Mouse (Mus musculus): ENCODE measurements around the gene Hoxb4. TPM values are rescaled to one million over a fixed set of nuclear protein-coding genes. Genes with fewer than 3 reads are reported as not detected.

The Hoxb4 gene
- total and polyA plus RNA-seq, 3 experiments: 2.7 to 5.5 (median 3.3) TPM

DNA sequence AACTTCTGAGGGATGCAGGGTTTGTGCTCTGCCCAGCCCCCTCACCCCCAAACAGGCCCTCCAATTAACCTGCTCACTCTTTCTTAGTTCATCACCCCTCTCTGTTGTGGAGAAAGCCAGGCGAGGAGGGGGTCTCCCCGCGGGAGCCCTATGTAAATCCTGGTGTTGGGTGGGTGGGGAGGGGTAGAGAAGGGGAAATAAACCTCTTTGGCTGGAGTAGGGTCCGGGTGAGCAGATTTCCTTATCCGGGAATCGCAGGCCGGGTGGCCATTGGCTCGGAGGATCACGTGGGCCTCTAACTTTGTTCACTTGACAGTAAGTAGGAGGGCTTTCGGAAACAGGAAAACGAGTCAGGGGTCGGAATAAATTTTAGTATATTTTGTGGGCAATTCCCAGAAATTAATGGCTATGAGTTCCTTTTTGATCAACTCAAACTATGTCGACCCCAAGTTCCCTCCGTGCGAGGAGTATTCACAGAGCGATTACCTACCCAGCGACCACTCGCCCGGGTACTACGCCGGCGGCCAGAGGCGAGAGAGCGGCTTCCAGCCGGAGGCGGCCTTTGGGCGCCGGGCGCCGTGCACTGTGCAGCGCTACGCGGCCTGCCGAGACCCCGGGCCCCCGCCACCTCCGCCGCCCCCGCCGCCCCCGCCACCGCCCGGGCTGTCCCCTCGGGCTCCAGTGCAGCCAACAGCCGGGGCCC is 452 bp downstream of the Hoxb4 start (continued):
- TF ChIP-seq ZKSCAN1 (IDR thresholded peaks at IDR 0.05; ENCODE audit: borderline replicate concordance, low read depth, low read length) (no peak), HCFC1 (IDR thresholded peaks at IDR 0.05; ENCODE audit: low read depth, low read length) (peak; percentile 51), IRF4 (IDR thresholded peaks at IDR 0.05; ENCODE audit: low read depth, low read length) (0 out of 2 replicates have a peak, but pooled peaks have one; percentile 8), USF2 (conservative IDR thresholded peaks at IDR 0.05; ENCODE audit: low read depth, low read length) (peak; percentile 96), MYC (IDR thresholded peaks at IDR 0.05; ENCODE audit: low read depth, low read length) (no peak), TCF12 (IDR thresholded peaks at IDR 0.05; ENCODE audit: low read depth, low read length) (0 out of 2 replicates have a peak, but pooled peaks have one; percentile 45), GABPA (IDR thresholded peaks at IDR 0.05; ENCODE audit: insufficient replicate concordance, low read depth, low read length) (no peak), JUND (conservative IDR thresholded peaks at IDR 0.05; ENCODE audit: low read depth, low read length) (no peak), CHD1 (IDR thresholded peaks at IDR 0.05; ENCODE audit: low read depth, low read length) (no peak), CHD2 (IDR thresholded peaks at IDR 0.05; ENCODE audit: low read length) (no peak; the same call in 1 of the 2 replicates), UBTF (IDR thresholded peaks at IDR 0.05; ENCODE audit: low read depth, low read length) (peak; percentile 92), E2F4 (IDR thresholded peaks at IDR 0.05; ENCODE audit: insufficient replicate concordance, low read depth, low read length) (no peak)

DNA sequence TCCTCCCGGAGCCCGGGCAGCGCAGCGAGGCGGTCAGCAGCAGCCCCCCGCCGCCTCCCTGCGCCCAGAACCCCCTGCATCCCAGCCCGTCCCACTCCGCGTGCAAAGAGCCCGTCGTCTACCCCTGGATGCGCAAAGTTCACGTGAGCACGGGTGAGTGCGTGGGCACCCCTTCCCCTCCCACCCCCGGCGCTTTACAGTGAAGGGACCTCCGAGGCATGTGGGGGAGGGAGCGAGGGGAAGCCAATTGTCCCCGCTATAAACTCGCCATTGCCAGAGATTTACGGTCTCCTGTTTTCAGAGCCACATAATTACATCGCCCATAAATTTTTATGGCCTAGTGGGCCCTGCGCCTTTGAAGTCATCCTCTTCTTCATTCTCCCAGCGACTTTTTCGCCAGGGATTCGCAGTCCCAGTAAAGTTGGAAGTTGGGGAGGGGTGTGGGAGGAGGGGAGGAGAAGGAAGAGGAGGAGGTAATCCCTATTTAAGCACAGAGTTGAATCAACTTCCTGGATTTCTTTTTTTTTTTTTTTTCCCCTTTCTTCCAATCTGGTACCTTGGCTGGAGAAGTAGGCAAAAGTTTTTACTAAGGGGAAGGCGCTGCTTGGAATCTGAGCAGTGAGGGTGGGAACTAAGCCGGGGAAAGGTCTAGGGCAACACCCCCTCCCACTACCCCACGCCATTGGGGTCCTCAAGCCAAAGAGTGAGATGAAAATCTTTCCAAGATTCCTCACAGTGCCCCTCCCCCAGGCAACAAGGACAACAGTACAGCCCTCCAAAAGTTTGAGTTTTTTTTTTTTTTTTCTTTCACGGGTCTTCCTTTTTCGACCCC is 1.2 kb downstream of the Hoxb4 start:
- H3K27me3 ChIP-seq (replicated peaks): peaks cover 17% of the 10 kb centered on the region
- H3K9ac ChIP-seq (ENCODE audit: insufficient read depth, low read depth): peak overlapping the region; percentile 96
- in situ Hi-C loops (cut with MboI; ENCODE audit: low pct_ligation_motif_present, low pct_unique_long_range_greater_than_20kb, low sequenced_read_pairs) (loop anchor here (25.0 kb wide), 1 partner anchor 218 kb away; no protein-coding TSS in a partner anchor), dilution Hi-C loops (cut with MboI; ENCODE audit: extremely low pct_ligation_motif_present, extremely low pct_unique_long_range_greater_than_20kb, low sequenced_read_pairs) (no loop called here)
- peak; percentile 34 for DNase-seq (ENCODE audit: extremely low read depth)
- no peaks in the 10 kb centered on the region for H3K79me2 ChIP-seq (replicated peaks; ENCODE audit: control insufficient read depth, extremely low read depth, insufficient read depth, poor library complexity, severe bottlenecking)
- H3K27ac ChIP-seq (ENCODE audit: insufficient read depth, low read depth): no peak overlapping the region
- peak overlapping the region; percentile 69 to 82 (median 76) for H3K4me3 ChIP-seq (replicated peaks in 1 of 3; ENCODE audit: low read depth in 2 of 3, low read length in 2 of 3, poor library complexity in 1 of 3)
- H3K9me3 ChIP-seq (replicated peaks; ENCODE audit: low read length): no peaks in the 10 kb centered on the region
- TF ChIP-seq POLR2A (IDR thresholded peaks at IDR 0.05; ENCODE audit: low read depth, low read length) (no peak), IRF4 (IDR thresholded peaks at IDR 0.05; ENCODE audit: low read depth, low read length) (no peak), MAFK (IDR thresholded peaks at IDR 0.05; ENCODE audit: insufficient replicate concordance, low read length) (no peak), BHLHE40 (IDR thresholded peaks at IDR 0.05; ENCODE audit: low read depth, low read length) (peak; percentile 75), KAT2A (IDR thresholded peaks at IDR 0.05; ENCODE audit: insufficient replicate concordance, low read length) (no peak), ELF1 (IDR thresholded peaks at IDR 0.05; ENCODE audit: low read depth, low read length) (peak; percentile 36), ZC3H11A (IDR thresholded peaks at IDR 0.05; ENCODE audit: low read depth, low read length) (no peak), HCFC1 (IDR thresholded peaks at IDR 0.05; ENCODE audit: low read depth, low read length) (peak; percentile 28; the same call in 1 of the 2 replicates), ZNF384 (IDR thresholded peaks at IDR 0.05; ENCODE audit: low read depth, low read length) (peak; percentile 50), TCF12 (IDR thresholded peaks at IDR 0.05; ENCODE audit: low read depth, low read length) (no peak), CHD2 (IDR thresholded peaks at IDR 0.05; ENCODE audit: low read length) (peak; percentile 53), NELFE (IDR thresholded peaks at IDR 0.05; ENCODE audit: low read depth, low read length) (no peak), ETS1 (conservative IDR thresholded peaks at IDR 0.05; ENCODE audit: low read depth, low read length) (no peak), MYC (IDR thresholded peaks at IDR 0.05; ENCODE audit: low read depth, low read length) (no peak)
- peak overlapping the region; percentile 68 for H3K4me2 ChIP-seq (ENCODE audit: insufficient read depth, low read depth, poor library complexity, severe bottlenecking)
- H3K36me3 ChIP-seq (replicated peaks in 1 of 2; ENCODE audit: control insufficient read depth in 1 of 2, insufficient read depth in 1 of 2, low read length in 1 of 2): peaks cover 0 to 11% of the 10 kb centered on the region in 2 experiments
- peaks cover 4 to 15% of the 10 kb centered on the region in 2 experiments; a peak in 2 of 4 replicates for H3K4me1 ChIP-seq (ENCODE audit: control insufficient read depth in 1 of 2, insufficient read depth in 2 of 2)
